Comparison of ENCODE assay signal across 11 mouse cellular contexts in the genomic region with DNA sequence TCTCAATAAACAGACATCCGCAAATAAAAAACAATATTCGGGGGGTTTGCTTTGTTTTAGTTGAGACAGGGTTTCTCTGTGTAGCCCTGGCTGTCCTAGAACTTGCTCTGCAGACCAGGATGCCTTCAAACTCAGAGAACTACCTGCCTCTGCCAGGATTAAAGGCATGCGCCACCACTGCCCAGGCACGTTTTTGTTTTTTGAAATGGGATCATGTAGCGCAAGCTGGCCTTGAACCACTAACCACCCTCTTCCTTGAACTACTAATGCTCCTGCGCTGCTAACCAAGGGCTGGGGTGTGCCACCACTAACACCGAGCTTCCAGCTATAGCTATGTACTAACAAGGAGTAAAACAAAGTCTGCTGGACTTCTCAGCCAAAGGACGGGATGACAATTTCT.
"Had no signal": no experiment of that assay in that cellular context is flagged by ENCODE, and none has a peak within 500 bp of the region (broad histone marks: within the 10 kb centered on the region; RNA-seq: fewer than 3 reads in every experiment).

No protein-coding gene starts in this region.

- H3K27ac ChIP-seq: left cerebral cortex, adult 2 months; liver, embryonic 13.5 days had no signal

- H3K4me3 ChIP-seq: left cerebral cortex, adult 2 months; liver, embryonic 13.5 days had no signal

- DNase-seq: kidney, postnatal 14 days; kidney, postnatal 4 days; layer of hippocampus, postnatal 36 days; liver, embryonic 13.5 days; lung, adult 2 months; lung, postnatal 14 days; lung, postnatal 4 days; midbrain, embryonic 14.5 days; thymus, adult 18-20 months; thymus, postnatal 36 days had no signal
